Mouse (Mus musculus) lung, embryonic 16.5 days (tissue): Measurements from ENCODE around the gene Prrx2. TPM values are rescaled to one million over a fixed set of nuclear protein-coding genes. Genes with fewer than 3 reads are reported as not detected.

Experiments
- ATAC-seq: fragments of 200-750 bp; cut with Nextera tagmentation; 2 replicates; pipeline ENCODE4 v1.8.0; 2017; ENCODE audit warnings: low read depth, mild to moderate bottlenecking, moderate library complexity
- H3K27ac ChIP-seq: fragments of 300-500 bp; sonication (generic); 2 replicates; pipeline ENCODE4 v1.5.1; 2014; ENCODE audit warnings: mild to moderate bottlenecking, control low read depth, low read length
- H3K27me3 ChIP-seq: fragments of 300-500 bp; sonication (generic); 2 replicates; pipeline ENCODE4 v1.6.1; 2014; ENCODE audit warnings: low read depth, low read length, mixed read lengths; ENCODE audit not compliant: control insufficient read depth, insufficient read depth
- H3K36me3 ChIP-seq: fragments of 300-500 bp; sonication (generic); 2 replicates; pipeline ENCODE4 v1.6.1; 2014; ENCODE audit warnings: low read length; ENCODE audit not compliant: control insufficient read depth, insufficient read depth
- H3K4me1 ChIP-seq: fragments of 300-500 bp; sonication (generic); replicated peaks from 2 replicates; pipeline ENCODE4 v1.6.1; 2014; ENCODE audit warnings: low read length, mixed read lengths; ENCODE audit not compliant: control insufficient read depth, insufficient read depth
- H3K4me2 ChIP-seq: fragments of 300-500 bp; sonication (generic); 2 replicates; pipeline ENCODE4 v1.6.1; 2014; ENCODE audit warnings: low read depth, low read length, control low read depth
- H3K4me3 ChIP-seq: fragments of 300-500 bp; sonication (generic); 2 replicates; pipeline ENCODE4 v1.5.1; 2014; ENCODE audit warnings: mild to moderate bottlenecking, low read length, control low read depth
- H3K9ac ChIP-seq: fragments of 300-500 bp; sonication (generic); 2 replicates; pipeline ENCODE4 v1.6.1; 2014; ENCODE audit warnings: low read length, control low read depth
- H3K9me3 ChIP-seq: fragments of 300-500 bp; sonication (generic); 2 replicates; pipeline ENCODE4 v1.6.1; 2016; ENCODE audit warnings: low read length; ENCODE audit not compliant: control insufficient read depth
- WGBS: fragments of 180-500 bp; shearing (Covaris S2); extraction: QIAGEN DNeasy Blood & Tissue Kit; methylation state at CpG from one replicate; pipeline ENCODE4 v1.1.7; 2014; 5-methylcytosine and 5-hydroxymethylcytosine counted together
- polyA plus RNA-seq: library from polyadenylated mRNA; unstranded; fragments of >200 nt; fragmentation: Nextera tagmentation; extraction: Ambion mirVana; gene quantifications from 2 replicates; pipeline ENCODE4 v1.2.1, GENCODE M21; 2015

The Prrx2 gene
- polyA plus RNA-seq, 1 experiment from 2014 or later = 9.4 TPM

GRCm38 (mm10) chr2:30874445-30874844, 39.7 kb downstream of the Prrx2 start:
- 29% methylated on average over 10 of the region's 10 CpGs for WGBS
- Histone ChIP-seq H3K9ac (no peak overlapping the region), H3K36me3 (peaks cover 2% of the 10 kb centered on the region; the same call in 1 of the 2 replicates), H3K4me2 (no peak overlapping the region), H3K27me3 (no peaks in the 10 kb centered on the region), H3K9me3 (no peaks in the 10 kb centered on the region), H3K4me1 (peaks cover 21% of the 10 kb centered on the region), H3K27ac (0 out of 2 replicates have a peak overlapping the region, but pooled peaks have one; percentile 4), H3K4me3 (no peak overlapping the region)
- ATAC-seq = peak; percentile 54; the same call in 1 of the 2 replicates

DNA sequence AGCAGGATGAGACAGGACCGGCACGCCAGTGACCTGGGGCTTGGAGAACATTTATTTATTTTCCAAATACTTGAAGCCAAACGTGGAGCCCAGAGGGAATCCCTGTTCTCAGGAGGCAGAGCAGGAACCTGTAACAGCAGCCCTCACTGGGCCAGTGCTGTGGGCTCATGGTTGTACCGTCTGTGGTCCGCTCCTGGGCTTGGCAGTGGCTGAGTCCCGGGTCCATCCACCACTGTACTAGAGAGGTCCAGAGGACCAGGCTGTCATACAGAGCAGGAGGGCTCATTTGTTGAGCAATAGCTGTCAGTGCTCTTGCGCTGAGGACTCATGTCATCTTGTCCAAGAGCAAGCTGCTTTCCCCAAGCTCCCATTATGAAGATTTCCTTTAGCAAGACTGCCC, 40.3 kb downstream of the Prrx2 start:
- H3K4me1 ChIP-seq = peaks cover 21% of the 10 kb centered on the region
- no peak for ATAC-seq
- H3K27ac ChIP-seq = no peak overlapping the region
- no peak overlapping the region for H3K4me3 ChIP-seq
- WGBS = 53% methylated on average over 7 of the region's 7 CpGs
- H3K36me3 ChIP-seq = peaks cover 2% of the 10 kb centered on the region; the same call in 1 of the 2 replicates
- H3K9me3 ChIP-seq = no peaks in the 10 kb centered on the region
- no peak overlapping the region for H3K9ac ChIP-seq
- no peaks in the 10 kb centered on the region for H3K27me3 ChIP-seq
- no peak overlapping the region for H3K4me2 ChIP-seq

GRCm38 (mm10) chr2:30875621-30876432, 41.1 kb downstream of the Prrx2 start:
- WGBS = 43% methylated on average over 11 of the region's 11 CpGs

DNA sequence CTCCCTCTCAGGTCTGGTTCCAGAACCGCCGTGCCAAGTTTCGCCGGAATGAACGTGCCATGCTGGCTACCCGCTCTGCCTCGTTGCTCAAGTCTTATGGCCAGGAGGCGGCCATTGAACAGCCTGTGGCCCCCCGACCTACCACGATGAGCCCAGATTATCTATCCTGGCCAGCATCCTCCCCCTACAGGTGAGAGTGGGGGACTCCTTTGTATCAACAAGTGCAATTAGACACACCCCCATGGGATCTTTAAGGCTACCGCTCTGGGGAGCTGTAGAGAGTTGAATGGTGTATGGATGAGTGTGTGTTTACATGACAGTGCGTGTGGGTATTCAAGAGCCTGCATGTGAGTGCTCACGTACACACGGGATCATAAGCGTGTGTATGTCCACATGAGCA, 44.7 kb downstream of the Prrx2 start:
- Histone ChIP-seq H3K27ac (no peak overlapping the region), H3K9me3 (no peaks in the 10 kb centered on the region), H3K9ac (no peak overlapping the region), H3K4me2 (no peak overlapping the region), H3K4me1 (peaks cover 19% of the 10 kb centered on the region), H3K36me3 (peaks cover 2% of the 10 kb centered on the region; the same call in 1 of the 2 replicates), H3K4me3 (no peak overlapping the region), H3K27me3 (no peaks in the 10 kb centered on the region)
- no peak for ATAC-seq
- WGBS = 89% methylated on average over 15 of the region's 15 CpGs

More at GRCm38 (mm10) chr2:30875621-30876432, 41.1 kb downstream of the Prrx2 start:
- no peak overlapping the region for H3K4me2 ChIP-seq
- H3K9ac ChIP-seq = no peak overlapping the region
- no peaks in the 10 kb centered on the region for H3K9me3 ChIP-seq
- no peak for ATAC-seq
- no peak overlapping the region for H3K27ac ChIP-seq
- H3K4me3 ChIP-seq = no peak overlapping the region
- H3K36me3 ChIP-seq = peaks cover 2% of the 10 kb centered on the region; the same call in 1 of the 2 replicates
- H3K4me1 ChIP-seq = peaks cover 21% of the 10 kb centered on the region
- no peaks in the 10 kb centered on the region for H3K27me3 ChIP-seq

DNA sequence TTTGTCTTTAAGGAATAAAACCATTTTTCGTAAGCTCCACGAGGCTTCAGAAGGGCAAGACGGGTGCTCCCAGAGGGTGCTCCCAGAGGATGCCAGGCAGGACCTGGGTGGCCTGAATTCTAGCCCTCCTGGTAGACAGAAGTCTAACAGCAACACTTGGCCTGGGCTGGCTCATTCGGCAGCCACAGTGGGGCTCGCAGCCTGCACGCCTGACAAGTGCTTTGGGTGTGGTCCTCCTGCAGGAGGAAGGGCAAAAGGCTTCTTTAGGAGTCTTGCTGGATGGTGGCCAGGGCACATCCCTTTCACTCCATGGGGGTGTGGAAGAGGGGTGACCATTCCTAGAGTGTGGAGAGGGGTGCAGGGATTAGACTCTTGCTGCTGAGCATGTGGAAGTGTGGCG, 46.4 kb downstream of the Prrx2 start:
- Histone ChIP-seq H3K9me3 (no peaks in the 10 kb centered on the region), H3K36me3 (peaks cover 2% of the 10 kb centered on the region; the same call in 1 of the 2 replicates), H3K27ac (no peak overlapping the region), H3K27me3 (no peaks in the 10 kb centered on the region), H3K4me2 (no peak overlapping the region), H3K4me3 (no peak overlapping the region), H3K4me1 (peaks cover 11% of the 10 kb centered on the region), H3K9ac (no peak overlapping the region)
- WGBS = 73% methylated on average over 7 of the region's 7 CpGs
- ATAC-seq = no peak

GRCm38 (mm10) chr2:30884852-30885373, 50.1 kb downstream of the Prrx2 start:
- no peak overlapping the region for H3K4me3 ChIP-seq
- no peak overlapping the region for H3K4me2 ChIP-seq
- WGBS = 97% methylated on average over 4 of the region's 4 CpGs
- no peak for ATAC-seq
- no peak overlapping the region for H3K9ac ChIP-seq
- no peaks in the 10 kb centered on the region for H3K9me3 ChIP-seq
- no peaks in the 10 kb centered on the region for H3K27me3 ChIP-seq
- H3K27ac ChIP-seq = no peak overlapping the region
- no peaks in the 10 kb centered on the region for H3K36me3 ChIP-seq
- peaks cover 9% of the 10 kb centered on the region for H3K4me1 ChIP-seq

DNA sequence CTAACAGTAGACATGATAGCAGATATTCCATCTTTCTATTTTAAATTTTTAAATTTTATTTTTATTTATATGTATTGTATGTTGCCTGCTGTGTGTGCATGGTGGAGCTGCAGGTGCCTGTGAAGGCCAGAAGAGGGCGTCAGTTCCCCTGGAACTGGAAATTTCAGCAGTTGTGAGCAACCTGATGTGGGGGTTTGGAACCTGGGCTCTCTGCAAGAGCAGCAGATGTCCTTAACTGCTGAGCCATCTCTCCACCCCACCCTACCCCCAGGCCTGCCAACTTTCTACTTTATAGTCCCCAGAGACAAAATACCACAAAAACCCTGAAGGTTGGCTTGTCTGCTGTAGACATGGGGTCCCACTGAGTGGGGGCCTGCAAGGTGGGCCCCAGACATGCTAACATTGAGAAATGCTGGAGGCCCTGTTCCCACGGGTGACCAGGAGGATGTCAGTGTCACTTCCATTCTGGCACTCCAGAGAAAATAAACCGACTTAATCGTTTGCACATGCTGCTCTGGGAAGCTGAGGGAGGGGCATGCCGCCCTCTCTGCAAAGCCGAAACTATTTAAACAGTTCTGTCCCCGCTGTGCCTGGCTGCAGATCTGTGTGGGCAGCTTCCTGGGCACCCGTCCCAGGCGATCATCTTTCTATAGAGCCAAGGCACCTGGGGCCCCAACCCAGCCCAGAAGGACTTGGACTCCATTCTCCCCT, 50.8 kb downstream of the Prrx2 start:
- no peaks in the 10 kb centered on the region for H3K9me3 ChIP-seq
- peaks cover 9% of the 10 kb centered on the region for H3K4me1 ChIP-seq
- H3K4me2 ChIP-seq = no peak overlapping the region
- peak overlapping the region; percentile 65 for H3K27ac ChIP-seq
- no peak overlapping the region for H3K4me3 ChIP-seq
- WGBS = 9% methylated on average over 9 of the region's 9 CpGs
- no peak overlapping the region for H3K9ac ChIP-seq
- H3K27me3 ChIP-seq = no peaks in the 10 kb centered on the region
- ATAC-seq = peak; percentile 61
- H3K36me3 ChIP-seq = no peaks in the 10 kb centered on the region; the same call in 1 of the 2 replicates

- ATAC-seq = peak; percentile 46; the same call in 1 of the 2 replicates
- H3K4me2 ChIP-seq = no peak overlapping the region
- no peak overlapping the region for H3K9ac ChIP-seq
- H3K27ac ChIP-seq = no peak overlapping the region
- peaks cover 8% of the 10 kb centered on the region for H3K4me1 ChIP-seq
- 3% methylated on average over 3 of the region's 3 CpGs for WGBS
- no peaks in the 10 kb centered on the region for H3K9me3 ChIP-seq
- H3K27me3 ChIP-seq = no peaks in the 10 kb centered on the region
- H3K36me3 ChIP-seq = no peaks in the 10 kb centered on the region; the same call in 1 of the 2 replicates
- no peak overlapping the region for H3K4me3 ChIP-seq
Measured at GRCm38 (mm10) chr2:30891002-30891401, 56.2 kb downstream of the Prrx2 start.

DNA sequence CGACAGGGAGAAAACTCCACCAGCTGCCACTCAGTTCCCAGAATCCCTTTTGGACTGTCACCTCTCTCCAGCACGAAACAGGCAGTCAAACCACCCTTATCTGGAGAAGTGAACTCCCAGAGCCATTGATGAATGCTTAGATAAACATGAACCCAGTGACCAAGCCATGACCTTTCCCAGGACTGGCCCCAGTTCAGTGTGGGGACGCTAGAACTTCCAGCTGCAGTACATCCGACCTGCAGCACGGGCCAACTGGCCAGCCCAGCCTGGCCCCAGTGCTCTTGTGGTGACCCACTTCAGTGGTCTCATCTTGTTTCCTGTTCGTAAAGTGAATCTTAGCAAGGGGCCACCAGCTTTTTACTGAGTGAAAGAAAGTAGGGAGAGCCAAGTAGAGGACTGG, 58.6 kb downstream of the Prrx2 start:
- H3K4me2 ChIP-seq = no peak overlapping the region
- no peak for ATAC-seq
- WGBS = 12% methylated on average over 6 of the region's 6 CpGs
- no peak overlapping the region for H3K27ac ChIP-seq
- H3K27me3 ChIP-seq = no peaks in the 10 kb centered on the region
- no peaks in the 10 kb centered on the region; the same call in 1 of the 2 replicates for H3K36me3 ChIP-seq
- H3K9ac ChIP-seq = no peak overlapping the region
- H3K9me3 ChIP-seq = no peaks in the 10 kb centered on the region
- H3K4me1 ChIP-seq = peaks cover 14% of the 10 kb centered on the region
- no peak overlapping the region for H3K4me3 ChIP-seq
